Comparison of ENCODE assay signal across 27 mouse cellular contexts in the genomic region with DNA sequence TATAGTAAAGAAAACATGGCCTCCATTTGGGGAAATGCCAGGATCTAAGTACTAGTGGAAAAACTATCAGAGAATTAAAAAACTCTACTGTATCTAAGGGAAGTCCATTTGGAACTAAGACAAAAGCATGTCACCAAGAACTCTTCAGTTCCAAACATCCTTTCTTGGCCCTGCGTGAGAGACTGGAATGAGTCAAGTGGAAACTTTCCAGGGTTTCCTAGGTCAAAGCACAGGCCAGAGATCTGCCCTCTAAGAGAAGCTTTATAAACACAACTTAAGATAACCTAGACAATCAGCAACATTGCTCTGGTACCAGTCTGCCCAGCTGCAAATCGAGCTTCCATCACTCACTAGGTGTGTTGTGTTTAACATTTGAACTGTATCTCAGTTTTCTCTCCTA. TPM values are rescaled to one million over a fixed set of nuclear protein-coding genes. Genes with fewer than 3 reads are reported as not detected.
A peak's percentile ranks its signal among the peaks of the same experiment; 100 is the strongest.
DNase-seq lines count a peak whose midpoint lies in the region; ATAC-seq and TF ChIP-seq lines count a peak whose summit lies in the region.
"Had no signal": no experiment of that assay in that cellular context is flagged by ENCODE, and none has a peak within 500 bp of the region (broad histone marks: within the 10 kb centered on the region; RNA-seq: fewer than 3 reads in every experiment).

No protein-coding gene starts in this region.

- no peaks in the 10 kb centered on the region for H3K36me3 ChIP-seq in heart, embryonic 11.5 days (ENCODE audit: control insufficient read depth, insufficient read depth, low read length)
- peaks cover 1% of the 10 kb centered on the region; the same call in 1 of the 2 replicates for H3K36me3 ChIP-seq in kidney, adult 2 months (ENCODE audit: control insufficient read depth, insufficient read depth, low read length)
- H3K36me3 ChIP-seq: heart, embryonic 15.5 days; neural tube, embryonic 15.5 days; stomach, embryonic 15.5 days had no signal

- TF ChIP-seq CTCF in kidney, adult 2 months (conservative IDR thresholded peaks at IDR 0.05; ENCODE audit: insufficient read depth, insufficient read length, low read depth, low read length): no peak

- peak; percentile 42; the same call in 1 of the 2 replicates for ATAC-seq in heart, embryonic 11.5 days (replicated peaks; ENCODE audit: insufficient number of reproducible peaks, low FRiP score, low TSS enrichment)
- ATAC-seq: CD4-positive, CD25-positive, alpha-beta regulatory T cell, adult 4 months; forebrain, embryonic 16.5 days; intestine, postnatal 0 days; liver, postnatal 0 days had no signal

- no peak overlapping the region for H3K27ac ChIP-seq in heart, embryonic 11.5 days (ENCODE audit: low read depth, low read length)
- H3K27ac ChIP-seq in kidney, adult 2 months (ENCODE audit: insufficient read depth, low read depth, low read length): no peak overlapping the region
- H3K27ac ChIP-seq: gastrocnemius, adult 2 months; heart, embryonic 15.5 days; hindbrain, embryonic 14.5 days; macrophage; neural tube, embryonic 15.5 days; stomach, embryonic 15.5 days had no signal

- H3K4me3 ChIP-seq in heart, embryonic 11.5 days (ENCODE audit: low read depth, low read length): no peak overlapping the region
- H3K4me3 ChIP-seq in kidney, adult 2 months (ENCODE audit: insufficient read depth, low read depth, low read length): no peak overlapping the region
- H3K4me3 ChIP-seq: erythroblast, embryonic 14.5 days; gastrocnemius, adult 2 months; heart, embryonic 15.5 days; neural tube, embryonic 15.5 days; stomach, embryonic 15.5 days had no signal

- H3K9me3 ChIP-seq in heart, embryonic 11.5 days (replicated peaks; ENCODE audit: control insufficient read depth, low read length): no peaks in the 10 kb centered on the region
- H3K9me3 ChIP-seq: heart, embryonic 15.5 days; neural tube, embryonic 15.5 days; stomach, embryonic 15.5 days had no signal

- H3K27me3 ChIP-seq in heart, embryonic 11.5 days (ENCODE audit: control insufficient read depth, insufficient read depth, low read length): no peaks in the 10 kb centered on the region
- no peaks in the 10 kb centered on the region for H3K27me3 ChIP-seq in kidney, adult 2 months (replicated peaks; ENCODE audit: control insufficient read depth, insufficient read depth, low read length)
- H3K27me3 ChIP-seq: heart, embryonic 15.5 days; neural tube, embryonic 15.5 days; stomach, embryonic 15.5 days had no signal

- H3K4me2 ChIP-seq in heart, embryonic 11.5 days: no peak overlapping the region
- H3K4me2 ChIP-seq: heart, embryonic 15.5 days; hindbrain, embryonic 14.5 days; liver, embryonic 11.5 days; neural tube, embryonic 15.5 days; stomach, embryonic 15.5 days had no signal

- no peak for DNase-seq in heart, adult 8-10 months (ENCODE audit: low spot score)
- peak; percentile 50 for DNase-seq in kidney, adult 2 months
- DNase-seq in kidney, postnatal 14 days: no peak
- peak; percentile 21 for DNase-seq in lung, postnatal 36 days
- no peak for DNase-seq in lung, postnatal 4 days
- no peak for DNase-seq in urinary bladder, postnatal 14 days (ENCODE audit: low spot score)
- DNase-seq: cerebellum, adult 2 months; cerebellum, postnatal 14 days; gastrocnemius, adult 2 months; gastrocnemius, postnatal 36 days; layer of hippocampus, adult 9-11 months; liver, postnatal 0 days; midbrain, embryonic 14.5 days; retina, postnatal 1 day; right cerebral cortex, postnatal 14 days had no signal

- no peak overlapping the region for H3K9ac ChIP-seq in heart, embryonic 11.5 days (ENCODE audit: low read depth, low read length)
- H3K9ac ChIP-seq: heart, embryonic 15.5 days; hindbrain, embryonic 14.5 days; liver, postnatal 0 days; neural tube, embryonic 15.5 days; stomach, embryonic 15.5 days had no signal

- H3K4me1 ChIP-seq in heart, embryonic 11.5 days (ENCODE audit: control insufficient read depth, insufficient read depth, low read length): no peaks in the 10 kb centered on the region
- H3K4me1 ChIP-seq in kidney, adult 2 months (ENCODE audit: control insufficient read depth, insufficient read depth, low read length): 0 out of 2 replicates have a peak, but pooled peaks cover 2% of the 10 kb centered on the region
- H3K4me1 ChIP-seq: heart, embryonic 15.5 days; neural tube, embryonic 15.5 days; stomach, embryonic 15.5 days had no signal

- no peak for TF ChIP-seq POLR2A in kidney, adult 2 months (IDR thresholded peaks at IDR 0.05; ENCODE audit: low read depth, low read length)

- WGBS in heart, embryonic 11.5 days (ENCODE audit: insufficient replicate concordance): 21% methylated on average over 2 of the region's 2 CpGs
- WGBS in kidney, adult 2 months: 42% methylated on average over 2 of the region's 2 CpGs

RNA-seq across cellular contexts. Expression of a gene that starts 31.8 kb away (rescaled TPM):
- polyA plus RNA-seq in heart, embryonic 11.5 days (2014; fragmentation: Nextera tagmentation; extraction: Ambion mirVana): 46.0 and 52.2 TPM in 2 replicates
- total RNA-seq in heart, adult 8-10 months (2022): 10 to 100 TPM; 18.9 to 27.1 (median 22.0) TPM
- polyA plus RNA-seq in kidney, adult 2 months (2012; rRNA removed): 247 and 281 TPM in 2 replicates
- total RNA-seq: megakaryocyte-erythroid progenitor cell, adult 5-6 weeks had no signal
- polyA plus RNA-seq: CD4-positive, CD25-positive, alpha-beta regulatory T cell, adult 4 months; erythroblast, embryonic 14.5 days had no signal

Comparison
In these comparisons a context has a peak if more than half of its experiments do, and no peak if none do; other contexts are left out.
1. DNase-seq: peak in kidney, adult 2 months (single experiment) and lung, postnatal 36 days (single experiment); none in heart, adult 8-10 months (single experiment), kidney, postnatal 14 days (single experiment), lung, postnatal 4 days (0 of 2) and urinary bladder, postnatal 14 days (single experiment).